Mouse (Mus musculus) A20 (cell line): ENCODE measurements around the gene Ubp1.

Source experiments
- DNase-seq: peaks from one replicate; pipeline ENCODE4 v3.0.0-alpha.2; 2011; ENCODE audit warnings: low read depth, low spot score

Gene Ubp1

GRCm38 (mm10) chr9:113969399-113969798 lies 38.7 kb downstream of the Ubp1 start:
- DNase-seq, result no peak

- no peak for DNase-seq
These were observed 39.3 kb downstream of the Ubp1 start for GRCm38 (mm10) chr9:113970041-113970440.

- no peak for DNase-seq
These were observed 40.9 kb downstream of the Ubp1 start for GRCm38 (mm10) chr9:113971615-113972014.

- no peak for DNase-seq
These were observed 43.1 kb downstream of the Ubp1 start for GRCm38 (mm10) chr9:113973857-113974256.

GRCm38 (mm10) chr9:113974945-113975344 lies 44.2 kb downstream of the Ubp1 start:
- no peak for DNase-seq

GRCm38 (mm10) chr9:113975442-113975841 lies 44.7 kb downstream of the Ubp1 start:
- DNase-seq, result no peak

GRCm38 (mm10) chr9:113976264-113976663 lies 45.5 kb downstream of the Ubp1 start:
- no peak for DNase-seq

- DNase-seq, result no peak
These were observed 46.6 kb downstream of the Ubp1 start for GRCm38 (mm10) chr9:113977225-113977840.

GRCm38 (mm10) chr9:113978656-113979055 lies 47.9 kb downstream of the Ubp1 start:
- DNase-seq, result no peak

- no peak for DNase-seq
These were observed 48.6 kb downstream of the Ubp1 start for GRCm38 (mm10) chr9:113979356-113979755.

- no peak for DNase-seq
These were observed 50.6 kb downstream of the Ubp1 start for GRCm38 (mm10) chr9:113981099-113981880.

- DNase-seq, result no peak
These were observed 51.7 kb downstream of the Ubp1 start for GRCm38 (mm10) chr9:113982451-113982850.

GRCm38 (mm10) chr9:113982883-113983670 lies 52.3 kb downstream of the Ubp1 start:
- DNase-seq, result no peak

- DNase-seq, result no peak
These were observed 54.3 kb downstream of the Ubp1 start for GRCm38 (mm10) chr9:113984946-113985620.

- peak; percentile 84 for DNase-seq
These were observed 60.0 kb downstream of the Ubp1 start for GRCm38 (mm10) chr9:113990547-113991248.

- DNase-seq, result no peak
These were observed 62.1 kb downstream of the Ubp1 start for GRCm38 (mm10) chr9:113992810-113993209.

- DNase-seq, result no peak
These were observed 67.6 kb downstream of the Ubp1 start for GRCm38 (mm10) chr9:113998311-113998710.

GRCm38 (mm10) chr9:114006801-114007200 lies 76.1 kb downstream of the Ubp1 start:
- DNase-seq, result no peak

- peak; percentile 33 for DNase-seq
These were observed 77.2 kb downstream of the Ubp1 start for GRCm38 (mm10) chr9:114007850-114008350.

GRCm38 (mm10) chr9:114009526-114009925 lies 78.8 kb downstream of the Ubp1 start:
- no peak for DNase-seq

- no peak for DNase-seq
These were observed 80.5 kb downstream of the Ubp1 start for GRCm38 (mm10) chr9:114011203-114011602.
